17 mouse cellular contexts compared by ENCODE assay signal in the genomic region with DNA sequence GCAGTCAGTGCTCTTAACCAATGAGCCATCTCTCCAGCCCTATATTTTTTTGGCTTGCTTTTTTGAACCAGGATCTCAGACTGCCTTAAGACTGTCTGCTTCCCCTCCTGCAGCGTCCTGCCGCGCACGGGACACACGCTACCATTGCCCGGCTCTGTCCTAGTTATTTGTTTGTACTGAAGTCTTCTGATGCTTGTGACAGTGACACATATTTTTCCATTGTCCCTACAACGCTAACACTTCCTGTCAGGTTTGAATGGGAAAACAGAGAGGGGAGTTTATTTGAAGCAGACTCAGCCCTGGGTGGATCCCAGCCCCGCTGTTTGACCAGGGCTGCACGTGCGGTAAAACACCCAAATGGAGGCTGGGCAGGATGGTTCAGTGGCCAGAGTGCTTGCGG. TPM values are rescaled to one million over a fixed set of nuclear protein-coding genes. Genes with fewer than 3 reads are reported as not detected.
DNase-seq lines count a peak whose midpoint lies in the region; ATAC-seq lines count a peak whose summit lies in the region.
"Had no signal": no experiment of that assay in that cellular context is flagged by ENCODE, and none has a peak within 500 bp of the region (broad histone marks: within the 10 kb centered on the region; RNA-seq: fewer than 3 reads in every experiment).

No protein-coding gene starts in this region.

- intact Hi-C loops in heart, postnatal 14 days (cut with DNase I) = loop anchor here (1.0 kb wide), 1 partner anchor 14 kb away; no protein-coding TSS in a partner anchor

- no peak overlapping the region for H3K9ac ChIP-seq in limb, embryonic 12.5 days (replicated peaks)
- H3K9ac ChIP-seq in heart, embryonic 14.5 days (ENCODE audit: low read length) = no peak overlapping the region; the same call in 1 of the 2 replicates
- H3K9ac ChIP-seq in lung, embryonic 16.5 days (ENCODE audit: low read length) = no peak overlapping the region
- H3K9ac ChIP-seq: forebrain, embryonic 15.5 days had no signal

- H3K27ac ChIP-seq in heart, embryonic 10.5 days = peak overlapping the region; percentile 81; the same call in 1 of the 2 replicates
- H3K27ac ChIP-seq in limb, embryonic 12.5 days = 0 out of 2 replicates have a peak overlapping the region, but pooled peaks have one; percentile 45
- H3K27ac ChIP-seq in limb, embryonic 10.5 days = no peak overlapping the region
- H3K27ac ChIP-seq in heart, embryonic 14.5 days (replicated peaks in 1 of 2; ENCODE audit: control insufficient read depth in 1 of 2, insufficient read depth in 1 of 2, low read depth in 2 of 2, low read length in 2 of 2) = peak overlapping the region; percentile 69 to 75; a peak in 2 of 4 replicates
- peak overlapping the region; percentile 80 for H3K27ac ChIP-seq in lung, embryonic 16.5 days (ENCODE audit: low read length)
- H3K27ac ChIP-seq: forebrain, embryonic 15.5 days had no signal

- ATAC-seq in limb, embryonic 12.5 days (ENCODE audit: insufficient number of reproducible peaks, insufficient read depth, low FRiP score, low TSS enrichment, low read depth) = no peak
- no peak for ATAC-seq in heart, embryonic 14.5 days (ENCODE audit: insufficient number of reproducible peaks, insufficient read depth, low FRiP score, low read depth)
- ATAC-seq in lung, embryonic 16.5 days (ENCODE audit: low read depth) = peak; percentile 32; the same call in 1 of the 2 replicates
- ATAC-seq: CD4-positive, CD25-positive, alpha-beta regulatory T cell, adult 4 months; forebrain, embryonic 15.5 days had no signal

- H3K4me2 ChIP-seq in limb, embryonic 12.5 days = no peak overlapping the region
- peak overlapping the region; percentile 28 for H3K4me2 ChIP-seq in heart, embryonic 14.5 days (ENCODE audit: low read length)
- H3K4me2 ChIP-seq in lung, embryonic 16.5 days (ENCODE audit: low read depth, low read length) = no peak overlapping the region
- H3K4me2 ChIP-seq: forebrain, embryonic 15.5 days had no signal

- 0 out of 2 replicates have a peak overlapping the region, but pooled peaks have one; percentile 25 for H3K4me3 ChIP-seq in heart, embryonic 10.5 days
- H3K4me3 ChIP-seq in limb, embryonic 12.5 days (replicated peaks) = no peak overlapping the region
- H3K4me3 ChIP-seq in limb, embryonic 10.5 days = no peak overlapping the region
- H3K4me3 ChIP-seq in heart, embryonic 14.5 days (ENCODE audit: control insufficient read depth in 1 of 2, insufficient read depth in 1 of 2, low read depth in 1 of 2, low read length in 2 of 2) = no peak overlapping the region; a peak in 1 of 4 replicates
- no peak overlapping the region for H3K4me3 ChIP-seq in lung, embryonic 16.5 days (ENCODE audit: low read length)
- H3K4me3 ChIP-seq: forebrain, embryonic 15.5 days had no signal

- 75% methylated on average over 11 of the region's 11 CpGs for WGBS in heart, embryonic 10.5 days
- WGBS in limb, embryonic 12.5 days = 92% methylated on average over 11 of the region's 11 CpGs
- 92% methylated on average over 11 of the region's 11 CpGs for WGBS in limb, embryonic 10.5 days
- 64% methylated on average over 11 of the region's 11 CpGs for WGBS in heart, embryonic 14.5 days
- WGBS in lung, embryonic 16.5 days = 75% methylated on average over 11 of the region's 11 CpGs

- peaks cover 47% of the 10 kb centered on the region for H3K4me1 ChIP-seq in heart, embryonic 10.5 days
- peaks cover 24% of the 10 kb centered on the region for H3K4me1 ChIP-seq in limb, embryonic 12.5 days (replicated peaks)
- H3K4me1 ChIP-seq in limb, embryonic 10.5 days = peaks cover 38% of the 10 kb centered on the region
- peaks cover 6 to 7% of the 10 kb centered on the region in 2 experiments; a peak in 3 of 4 replicates for H3K4me1 ChIP-seq in heart, embryonic 14.5 days (ENCODE audit: control insufficient read depth in 2 of 2, insufficient read depth in 2 of 2, low read length in 2 of 2)
- H3K4me1 ChIP-seq in lung, embryonic 16.5 days (replicated peaks; ENCODE audit: control insufficient read depth, insufficient read depth, low read length) = peaks cover 5% of the 10 kb centered on the region; the same call in 1 of the 2 replicates

- H3K9me3 ChIP-seq in heart, embryonic 10.5 days = no peaks in the 10 kb centered on the region
- H3K9me3 ChIP-seq in limb, embryonic 12.5 days = no peaks in the 10 kb centered on the region
- no peaks in the 10 kb centered on the region for H3K9me3 ChIP-seq in limb, embryonic 10.5 days (replicated peaks)
- H3K9me3 ChIP-seq in heart, embryonic 14.5 days (ENCODE audit: control insufficient read depth, low read length) = no peaks in the 10 kb centered on the region
- H3K9me3 ChIP-seq in lung, embryonic 16.5 days (ENCODE audit: control insufficient read depth, low read length) = no peaks in the 10 kb centered on the region
- H3K9me3 ChIP-seq: forebrain, embryonic 15.5 days had no signal

- no peaks in the 10 kb centered on the region for H3K27me3 ChIP-seq in heart, embryonic 10.5 days (ENCODE audit: insufficient read depth, poor library complexity, severe bottlenecking)
- H3K27me3 ChIP-seq in limb, embryonic 12.5 days = no peaks in the 10 kb centered on the region
- no peaks in the 10 kb centered on the region for H3K27me3 ChIP-seq in limb, embryonic 10.5 days (ENCODE audit: low read depth, poor library complexity, severe bottlenecking)
- H3K27me3 ChIP-seq in heart, embryonic 14.5 days (ENCODE audit: control insufficient read depth, insufficient read depth, low read length) = no peaks in the 10 kb centered on the region
- H3K27me3 ChIP-seq in lung, embryonic 16.5 days (ENCODE audit: control insufficient read depth, insufficient read depth, low read depth, low read length) = no peaks in the 10 kb centered on the region
- H3K27me3 ChIP-seq: forebrain, embryonic 15.5 days had no signal

- peaks cover 38% of the 10 kb centered on the region for H3K36me3 ChIP-seq in heart, embryonic 10.5 days
- peaks cover 58% of the 10 kb centered on the region for H3K36me3 ChIP-seq in limb, embryonic 12.5 days
- peaks cover 67% of the 10 kb centered on the region for H3K36me3 ChIP-seq in limb, embryonic 10.5 days
- peaks cover 32% of the 10 kb centered on the region for H3K36me3 ChIP-seq in heart, embryonic 14.5 days (ENCODE audit: control insufficient read depth, insufficient read depth, low read length)
- H3K36me3 ChIP-seq in lung, embryonic 16.5 days (ENCODE audit: control insufficient read depth, insufficient read depth, low read length) = 0 out of 2 replicates have a peak, but pooled peaks cover 2% of the 10 kb centered on the region

- no peak for DNase-seq in heart, embryonic 10.5 days (ENCODE audit: low spot score)
- DNase-seq in heart, postnatal 14 days = no peak
- DNase-seq in limb, embryonic 10.5 days (ENCODE audit: low spot score) = no peak
- no peak for DNase-seq in adrenal gland, postnatal 4 days (ENCODE audit: low spot score in 2 of 2)
- no peak for DNase-seq in spleen, postnatal 14 days (ENCODE audit: low spot score in 2 of 2)
- DNase-seq: layer of hippocampus, adult 9-11 months; right cerebral cortex, postnatal 25 days; thymus, postnatal 4 days had no signal

RNA-seq across cellular contexts. Expression of a gene that starts 12.1 kb away (rescaled TPM):
- 0.21 and 0.82 TPM in 2 replicates for polyA plus RNA-seq in heart, embryonic 10.5 days (2016; fragmentation: Nextera tagmentation; extraction: Ambion mirVana)
- under 1 TPM; 0.26 to 0.54 TPM for total RNA-seq in heart, postnatal 14 days (2021)
- polyA plus RNA-seq in limb, embryonic 12.5 days (2016; fragmentation: Nextera tagmentation; extraction: Ambion mirVana) = 0.28 and 0.67 TPM in 2 replicates
- 0.60 TPM in 1 of 2 replicates, not detected in the other for polyA plus RNA-seq in limb, embryonic 10.5 days (2016; fragmentation: Nextera tagmentation; extraction: Ambion mirVana)
- 0.61 and 1.5 TPM in 2 replicates for polyA plus RNA-seq in heart, embryonic 14.5 days (2014; fragmentation: Nextera tagmentation; extraction: Ambion mirVana)
- 10.6 and 13.5 TPM in 2 replicates for polyA plus RNA-seq in lung, embryonic 16.5 days (2015; fragmentation: Nextera tagmentation; extraction: Ambion mirVana)
- total RNA-seq in adrenal gland, postnatal 4 days (2021) = 1 to 10 TPM in 1 of 2 experiments, under 1 TPM in 1; 0.20 to 4.2 TPM
- total RNA-seq: megakaryocyte, adult 5-6 weeks had no signal

RNA-seq across cellular contexts. Expression of a gene that starts 15.4 kb away (rescaled TPM):
- 80.7 and 83.1 TPM in 2 replicates for polyA plus RNA-seq in heart, embryonic 10.5 days (2016; fragmentation: Nextera tagmentation; extraction: Ambion mirVana)
- 10 to 100 TPM; 71.8 to 86.5 TPM for total RNA-seq in heart, postnatal 14 days (2021)
- polyA plus RNA-seq in limb, embryonic 12.5 days (2016; fragmentation: Nextera tagmentation; extraction: Ambion mirVana) = 121 TPM in 2 replicates
- 121 and 126 TPM in 2 replicates for polyA plus RNA-seq in limb, embryonic 10.5 days (2016; fragmentation: Nextera tagmentation; extraction: Ambion mirVana)
- 58.3 and 68.1 TPM in 2 replicates for polyA plus RNA-seq in heart, embryonic 14.5 days (2014; fragmentation: Nextera tagmentation; extraction: Ambion mirVana)
- polyA plus RNA-seq in lung, embryonic 16.5 days (2015; fragmentation: Nextera tagmentation; extraction: Ambion mirVana) = 52.7 and 54.1 TPM in 2 replicates
- total RNA-seq in adrenal gland, postnatal 4 days (2021) = 100 to 1,000 TPM in 1 of 2 experiments, 10 to 100 TPM in 1; 91.8 to 119 TPM

RNA-seq across cellular contexts. Expression of a gene that starts 18.0 kb away (rescaled TPM):
- polyA plus RNA-seq in heart, embryonic 10.5 days (2016; fragmentation: Nextera tagmentation; extraction: Ambion mirVana) = not detected in 2 replicates
- under 1 TPM in 1 of 2 experiments, not detected in 1; 0.51 TPM for total RNA-seq in heart, postnatal 14 days (2021)
- not detected in 2 replicates for polyA plus RNA-seq in limb, embryonic 12.5 days (2016; fragmentation: Nextera tagmentation; extraction: Ambion mirVana)
- polyA plus RNA-seq in limb, embryonic 10.5 days (2016; fragmentation: Nextera tagmentation; extraction: Ambion mirVana) = 0.19 TPM in 1 of 2 replicates, not detected in the other
- polyA plus RNA-seq in heart, embryonic 14.5 days (2014; fragmentation: Nextera tagmentation; extraction: Ambion mirVana) = 0.08 TPM in 1 of 2 replicates, not detected in the other
- 0.57 and 2.1 TPM in 2 replicates for polyA plus RNA-seq in lung, embryonic 16.5 days (2015; fragmentation: Nextera tagmentation; extraction: Ambion mirVana)
- under 1 TPM; 0.11 to 0.71 TPM for total RNA-seq in adrenal gland, postnatal 4 days (2021)
- polyA plus RNA-seq: adrenal gland, adult 2 months; CD4-positive, CD25-positive, alpha-beta regulatory T cell, adult 4 months; neural tube, embryonic 14.5 days; stomach, embryonic 14.5 days had no signal

RNA-seq across cellular contexts. Expression of a gene that starts 31.7 kb away (rescaled TPM):
- 7.9 and 8.0 TPM in 2 replicates for polyA plus RNA-seq in heart, embryonic 10.5 days (2016; fragmentation: Nextera tagmentation; extraction: Ambion mirVana)
- 1 to 10 TPM; 2.8 to 3.4 TPM for total RNA-seq in heart, postnatal 14 days (2021)
- 3.0 and 4.0 TPM in 2 replicates for polyA plus RNA-seq in limb, embryonic 12.5 days (2016; fragmentation: Nextera tagmentation; extraction: Ambion mirVana)
- polyA plus RNA-seq in limb, embryonic 10.5 days (2016; fragmentation: Nextera tagmentation; extraction: Ambion mirVana) = 1.8 and 2.3 TPM in 2 replicates
- 19.9 and 21.1 TPM in 2 replicates for polyA plus RNA-seq in heart, embryonic 14.5 days (2014; fragmentation: Nextera tagmentation; extraction: Ambion mirVana)
- polyA plus RNA-seq in lung, embryonic 16.5 days (2015; fragmentation: Nextera tagmentation; extraction: Ambion mirVana) = 21.7 and 22.7 TPM in 2 replicates
- 1 to 10 TPM; 6.7 to 7.1 TPM for total RNA-seq in adrenal gland, postnatal 4 days (2021)

RNA-seq across cellular contexts. Expression of a gene that starts 42.0 kb away (rescaled TPM):
- polyA plus RNA-seq in heart, embryonic 10.5 days (2016; fragmentation: Nextera tagmentation; extraction: Ambion mirVana) = 84.4 and 113 TPM in 2 replicates
- 10 to 100 TPM; 25.9 to 26.7 TPM for total RNA-seq in heart, postnatal 14 days (2021)
- polyA plus RNA-seq in limb, embryonic 12.5 days (2016; fragmentation: Nextera tagmentation; extraction: Ambion mirVana) = 108 and 113 TPM in 2 replicates
- 141 and 151 TPM in 2 replicates for polyA plus RNA-seq in limb, embryonic 10.5 days (2016; fragmentation: Nextera tagmentation; extraction: Ambion mirVana)
- polyA plus RNA-seq in heart, embryonic 14.5 days (2014; fragmentation: Nextera tagmentation; extraction: Ambion mirVana) = 54.4 and 62.5 TPM in 2 replicates
- 47.9 and 61.4 TPM in 2 replicates for polyA plus RNA-seq in lung, embryonic 16.5 days (2015; fragmentation: Nextera tagmentation; extraction: Ambion mirVana)
- total RNA-seq in adrenal gland, postnatal 4 days (2021) = 10 to 100 TPM; 60.7 to 61.7 TPM
